Mouse (Mus musculus): ENCODE measurements at regions not wholly inside any gene's neighbourhood (a gene's known extent, or its start where the extent isn't known, plus 50 kb on each side); places are given as distances from the start of the nearest gene placed in this dataset.

DNA sequence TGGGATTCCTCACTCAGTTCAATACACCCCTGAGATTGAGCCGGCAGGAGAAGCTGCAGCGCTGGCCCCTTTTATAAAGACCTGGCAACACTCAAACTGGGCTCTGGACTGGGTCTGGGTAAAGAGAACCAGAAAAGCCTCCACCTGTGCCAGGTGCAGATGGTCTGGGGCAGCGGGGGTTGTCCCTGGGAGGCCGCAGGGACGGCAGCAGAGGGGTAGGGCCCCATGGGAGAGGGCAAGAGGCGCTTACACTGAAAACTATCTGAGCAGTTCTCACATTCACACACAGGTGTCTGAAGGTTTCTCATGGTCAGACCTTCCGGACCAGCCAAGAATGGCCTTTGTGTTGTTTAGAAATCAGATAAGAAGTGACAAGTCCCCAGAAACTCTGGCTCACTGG, 356.1 kb upstream of the Prox1 start:
- TF ChIP-seq GATA1 (IDR thresholded peaks at IDR 0.05; ENCODE audit: low read length) (no peak), TAL1 (IDR thresholded peaks at IDR 0.05; ENCODE audit: low read length) (no peak)

Data from erythroblast, embryonic 14.5 days (primary cell).